Mouse (Mus musculus): ENCODE data around the gene Gm21750.

GRCm38 (mm10) chr14:73709412-73710110 is 48.5 kb downstream of the Gm21750 start:
- TF ChIP-seq CTCF (IDR thresholded peaks at IDR 0.05; ENCODE audit: low read depth, low read length) (no peak), POLR2A (IDR thresholded peaks at IDR 0.05; ENCODE audit: borderline replicate concordance, low read depth, low read length) (no peak)
